Mouse (Mus musculus): ENCODE data around the gene Cnpy1.
A peak's percentile ranks its signal among the peaks of the same experiment; 100 is the strongest.

Cnpy1 gene

GRCm38 (mm10) chr5:28245574-28245973, at the start of gene Cnpy1:
TSS of gene Cnpy1 (minus strand) at chr5:28245806.
- DNase-seq: peak; percentile 31

GRCm38 (mm10) chr5:28293990-28294389, 48.4 kb upstream of the Cnpy1 start:
- DNase-seq: peak; percentile 85

GRCm38 (mm10) chr5:28292281-28292680, 46.7 kb upstream of the Cnpy1 start:
- DNase-seq: no peak

GRCm38 (mm10) chr5:28291118-28291850, 45.7 kb upstream of the Cnpy1 start:
- no peak for DNase-seq

- no peak for DNase-seq
Measured at GRCm38 (mm10) chr5:28290630-28291029, 45.0 kb upstream of the Cnpy1 start.

- DNase-seq: peak; percentile 79
Measured at GRCm38 (mm10) chr5:28289111-28289510, 43.5 kb upstream of the Cnpy1 start.

- no peak for DNase-seq
Measured at GRCm38 (mm10) chr5:28277279-28277678, 31.7 kb upstream of the Cnpy1 start.

GRCm38 (mm10) chr5:28272836-28273235, 27.2 kb upstream of the Cnpy1 start:
- no peak for DNase-seq

- DNase-seq: no peak
Measured at GRCm38 (mm10) chr5:28269469-28269991, 23.9 kb upstream of the Cnpy1 start.

- DNase-seq: no peak
Measured at GRCm38 (mm10) chr5:28267576-28267975, 22.0 kb upstream of the Cnpy1 start.

GRCm38 (mm10) chr5:28265653-28266052, 20.0 kb upstream of the Cnpy1 start:
- DNase-seq: no peak

- DNase-seq: no peak
Measured at GRCm38 (mm10) chr5:28263852-28264251, 18.2 kb upstream of the Cnpy1 start.

- no peak for DNase-seq
Measured at GRCm38 (mm10) chr5:28262070-28262469, 16.5 kb upstream of the Cnpy1 start.

GRCm38 (mm10) chr5:28259939-28260338, 14.3 kb upstream of the Cnpy1 start:
- DNase-seq: no peak

- no peak for DNase-seq
Measured at GRCm38 (mm10) chr5:28259385-28259784, 13.8 kb upstream of the Cnpy1 start.

GRCm38 (mm10) chr5:28257816-28258215, 12.2 kb upstream of the Cnpy1 start:
- no peak for DNase-seq

- DNase-seq: no peak
Measured at GRCm38 (mm10) chr5:28252999-28253398, 7.4 kb upstream of the Cnpy1 start.

GRCm38 (mm10) chr5:28252260-28252659, 6.7 kb upstream of the Cnpy1 start:
- no peak for DNase-seq

GRCm38 (mm10) chr5:28251211-28251764, 5.7 kb upstream of the Cnpy1 start:
- DNase-seq: peak; percentile 94

GRCm38 (mm10) chr5:28250479-28250878, 4.9 kb upstream of the Cnpy1 start:
- DNase-seq: peak; percentile 53

GRCm38 (mm10) chr5:28245121-28245520, 485 bp downstream of the Cnpy1 start:
- peak; percentile 39 for DNase-seq

GRCm38 (mm10) chr5:28243501-28244177, 2.0 kb downstream of the Cnpy1 start:
- DNase-seq: peak; percentile 75

GRCm38 (mm10) chr5:28241423-28241822, 4.2 kb downstream of the Cnpy1 start:
- DNase-seq: no peak

- DNase-seq: peak; percentile 62
Measured at GRCm38 (mm10) chr5:28239829-28240228, 5.8 kb downstream of the Cnpy1 start.
